Mouse (Mus musculus) adrenal gland, adult 2 months (tissue): ENCODE results near the gene Amotl1. TPM values are rescaled to one million over a fixed set of nuclear protein-coding genes. Genes with fewer than 3 reads are reported as not detected.
"Not testable (repeated sequence)": the region's sequence is repeated elsewhere in the genome, so short reads cannot be mapped to it uniquely, and the experiment has no call there.

Source experiments
- DNase-seq: peaks from one replicate; pipeline ENCODE4 v3.0.0; 2021
- polyA plus RNA-seq: library from polyadenylated mRNA; depleted of rRNA; stranded (reverse); fragments of >200 nt; gene quantifications from 2 replicates; pipeline ENCODE4 v1.2.3, GENCODE M21; 2012
- total RNA-seq, 2 experiments: library from RNA; stranded (reverse); gene quantifications; 2 replicates each; pipeline ENCODE4 v1.2.3; 2021

Amotl1 gene
- total and polyA plus RNA-seq, 3 experiments = 22.2 to 46.0 (median 31.8) TPM

- DNase-seq = peak; percentile 25
These were observed 40.5 kb downstream of the Amotl1 start for GRCm38 (mm10) chr9:14604363-14604762.

GRCm38 (mm10) chr9:14603475-14603874, 41.4 kb downstream of the Amotl1 start:
- DNase-seq = no peak

- DNase-seq = no peak
These were observed 45.1 kb downstream of the Amotl1 start for GRCm38 (mm10) chr9:14599799-14600198.

GRCm38 (mm10) chr9:14598157-14598556, 46.7 kb downstream of the Amotl1 start:
- no peak for DNase-seq

GRCm38 (mm10) chr9:14597429-14597828, 47.4 kb downstream of the Amotl1 start:
- no peak for DNase-seq

GRCm38 (mm10) chr9:14596858-14597257, 48.0 kb downstream of the Amotl1 start:
- DNase-seq = no peak

GRCm38 (mm10) chr9:14596427-14596826, 48.4 kb downstream of the Amotl1 start:
- DNase-seq = no peak

GRCm38 (mm10) chr9:14595893-14596292, 49.0 kb downstream of the Amotl1 start:
- no peak for DNase-seq

GRCm38 (mm10) chr9:14593880-14594279, 51.0 kb downstream of the Amotl1 start:
- no peak for DNase-seq

GRCm38 (mm10) chr9:14590666-14591065, 54.2 kb downstream of the Amotl1 start:
- DNase-seq = no peak

- peak; percentile 30 for DNase-seq
These were observed 56.2 kb downstream of the Amotl1 start for GRCm38 (mm10) chr9:14588690-14589089.

- no peak for DNase-seq
These were observed 59.2 kb downstream of the Amotl1 start for GRCm38 (mm10) chr9:14585702-14586101.

- DNase-seq = no peak
These were observed 65.9 kb downstream of the Amotl1 start for GRCm38 (mm10) chr9:14578960-14579359.

GRCm38 (mm10) chr9:14576359-14576758, 68.5 kb downstream of the Amotl1 start:
- not testable (repeated sequence) for DNase-seq

GRCm38 (mm10) chr9:14574760-14575399, 70.0 kb downstream of the Amotl1 start:
- peak; percentile 14 for DNase-seq

GRCm38 (mm10) chr9:14569175-14569975, 75.5 kb downstream of the Amotl1 start:
- no peak for DNase-seq

- no peak for DNase-seq
These were observed 76.4 kb downstream of the Amotl1 start for GRCm38 (mm10) chr9:14568487-14568886.

- DNase-seq = no peak
These were observed 80.4 kb downstream of the Amotl1 start for GRCm38 (mm10) chr9:14564486-14564885.

GRCm38 (mm10) chr9:14563351-14563750, 81.5 kb downstream of the Amotl1 start:
- DNase-seq = no peak

- no peak for DNase-seq
These were observed 84.3 kb downstream of the Amotl1 start for GRCm38 (mm10) chr9:14560545-14560944.

- DNase-seq = no peak
These were observed 84.9 kb downstream of the Amotl1 start for GRCm38 (mm10) chr9:14559996-14560395.

GRCm38 (mm10) chr9:14559430-14559829, 85.4 kb downstream of the Amotl1 start:
- no peak for DNase-seq

- no peak for DNase-seq
These were observed 86.5 kb downstream of the Amotl1 start for GRCm38 (mm10) chr9:14558332-14558731.

- DNase-seq = no peak
These were observed 96.5 kb downstream of the Amotl1 start for GRCm38 (mm10) chr9:14548366-14548761.
